Mouse (Mus musculus): ENCODE results near the gene Adora3. TPM values are rescaled to one million over a fixed set of nuclear protein-coding genes. Genes with fewer than 3 reads are reported as not detected.

The Adora3 gene
- polyA plus RNA-seq, 2 experiments, result 0.47 to 0.49 TPM

GRCm38 (mm10) chr3:105899394-105900147 lies 28.9 kb downstream of the Adora3 start:
- Histone ChIP-seq H3K4me3 (ENCODE audit: insufficient read depth in 1 of 2, low read depth in 2 of 2, low read length in 2 of 2) (no peak overlapping the region), H3K4me1 (replicated peaks; ENCODE audit: control insufficient read depth in 2 of 2, insufficient read depth in 2 of 2, low read length in 1 of 2) (peaks cover 0 to 14% of the 10 kb centered on the region in 2 experiments), H3K9ac (replicated peaks) (no peak overlapping the region; the same call in 1 of the 2 replicates), H3K27ac (no peak overlapping the region), H3K36me3 (replicated peaks; ENCODE audit: control insufficient read depth, insufficient read depth, low read depth) (no peaks in the 10 kb centered on the region), H3K9me3 (ENCODE audit: control insufficient read depth, low read length) (no peaks in the 10 kb centered on the region), H3K4me2 (ENCODE audit: low read depth) (no peak overlapping the region), H3K27me3 (ENCODE audit: control insufficient read depth, insufficient read depth, low read length) (no peaks in the 10 kb centered on the region)
- TF ChIP-seq EP300 (IDR thresholded peaks at IDR 0.05; ENCODE audit: low read depth) (no peak), CTCF (IDR thresholded peaks at IDR 0.05; ENCODE audit: low read depth) (peak; percentile 96)
- DNase-seq (ENCODE audit: low read depth in 3 of 3, low spot score in 3 of 3) (peak; percentile 56 to 69 (median 68)), ATAC-seq (ENCODE audit: insufficient read depth) (peak; percentile 51)
- 35% methylated on average over 8 of the region's 8 CpGs for WGBS (ENCODE audit: insufficient replicate concordance)

- no peak for ATAC-seq (ENCODE audit: insufficient read depth)
Observed at GRCm38 (mm10) chr3:105900266-105900665, 29.6 kb downstream of the Adora3 start.

GRCm38 (mm10) chr3:105900716-105901115 lies 30.1 kb downstream of the Adora3 start:
- no peaks in the 10 kb centered on the region for H3K9me3 ChIP-seq (ENCODE audit: control insufficient read depth, low read length)
- TF ChIP-seq CTCF (IDR thresholded peaks at IDR 0.05; ENCODE audit: low read depth), result no peak
- no peak for TF ChIP-seq EP300 (IDR thresholded peaks at IDR 0.05; ENCODE audit: low read depth)
- H3K4me2 ChIP-seq (ENCODE audit: low read depth), result no peak overlapping the region
- H3K4me1 ChIP-seq (replicated peaks; ENCODE audit: control insufficient read depth in 2 of 2, insufficient read depth in 2 of 2, low read length in 1 of 2), result peaks cover 0 to 11% of the 10 kb centered on the region in 2 experiments; a peak in 3 of 4 replicates
- DNase-seq (ENCODE audit: low read depth in 3 of 3, low spot score in 3 of 3) (no peak), ATAC-seq (ENCODE audit: insufficient read depth) (peak; percentile 23; the same call in 1 of the 2 replicates)
- no peak overlapping the region for H3K4me3 ChIP-seq (ENCODE audit: insufficient read depth in 1 of 2, low read depth in 2 of 2, low read length in 2 of 2)
- H3K27ac ChIP-seq, result no peak overlapping the region
- no peak overlapping the region for H3K9ac ChIP-seq (replicated peaks)
- no peaks in the 10 kb centered on the region for H3K36me3 ChIP-seq (replicated peaks; ENCODE audit: control insufficient read depth, insufficient read depth, low read depth)
- WGBS (ENCODE audit: insufficient replicate concordance), result 18% methylated on average over 3 of the region's 3 CpGs
- no peaks in the 10 kb centered on the region for H3K27me3 ChIP-seq (ENCODE audit: control insufficient read depth, insufficient read depth, low read length)

More at GRCm38 (mm10) chr3:105900266-105900665, 29.6 kb downstream of the Adora3 start:
- no peaks in the 10 kb centered on the region for H3K9me3 ChIP-seq (ENCODE audit: control insufficient read depth, low read length)
- no peaks in the 10 kb centered on the region for H3K27me3 ChIP-seq (ENCODE audit: control insufficient read depth, insufficient read depth, low read length)
- H3K27ac ChIP-seq, result no peak overlapping the region
- WGBS (ENCODE audit: insufficient replicate concordance), result 59% methylated on average over 6 of the region's 6 CpGs
- no peak overlapping the region for H3K9ac ChIP-seq (replicated peaks)
- H3K4me2 ChIP-seq (ENCODE audit: low read depth), result no peak overlapping the region
- peaks cover 0 to 12% of the 10 kb centered on the region in 2 experiments; a peak in 3 of 4 replicates for H3K4me1 ChIP-seq (replicated peaks; ENCODE audit: control insufficient read depth in 2 of 2, insufficient read depth in 2 of 2, low read length in 1 of 2)
- TF ChIP-seq EP300 (IDR thresholded peaks at IDR 0.05; ENCODE audit: low read depth) (no peak), CTCF (IDR thresholded peaks at IDR 0.05; ENCODE audit: low read depth) (no peak)
- no peak for DNase-seq (ENCODE audit: low read depth in 3 of 3, low spot score in 3 of 3)
- no peak overlapping the region for H3K4me3 ChIP-seq (ENCODE audit: insufficient read depth in 1 of 2, low read depth in 2 of 2, low read length in 2 of 2)
- no peaks in the 10 kb centered on the region for H3K36me3 ChIP-seq (replicated peaks; ENCODE audit: control insufficient read depth, insufficient read depth, low read depth)

GRCm38 (mm10) chr3:105901468-105901867 lies 30.8 kb downstream of the Adora3 start:
- Histone ChIP-seq H3K4me3 (ENCODE audit: insufficient read depth in 1 of 2, low read depth in 2 of 2, low read length in 2 of 2) (no peak overlapping the region), H3K36me3 (replicated peaks; ENCODE audit: control insufficient read depth, insufficient read depth, low read depth) (no peaks in the 10 kb centered on the region), H3K9ac (replicated peaks) (no peak overlapping the region), H3K4me2 (ENCODE audit: low read depth) (no peak overlapping the region), H3K4me1 (replicated peaks; ENCODE audit: control insufficient read depth in 2 of 2, insufficient read depth in 2 of 2, low read length in 1 of 2) (peaks cover 0 to 11% of the 10 kb centered on the region in 2 experiments; a peak in 3 of 4 replicates), H3K27ac (no peak overlapping the region), H3K27me3 (ENCODE audit: control insufficient read depth, insufficient read depth, low read length) (no peaks in the 10 kb centered on the region), H3K9me3 (ENCODE audit: control insufficient read depth, low read length) (no peaks in the 10 kb centered on the region)
- DNase-seq (ENCODE audit: low read depth in 3 of 3, low spot score in 3 of 3) (no peak), ATAC-seq (ENCODE audit: insufficient read depth) (no peak)
- TF ChIP-seq CTCF (IDR thresholded peaks at IDR 0.05; ENCODE audit: low read depth) (no peak), EP300 (IDR thresholded peaks at IDR 0.05; ENCODE audit: low read depth) (no peak)
- 63% methylated on average over 4 of the region's 4 CpGs for WGBS (ENCODE audit: insufficient replicate concordance)

- Histone ChIP-seq H3K4me1 (replicated peaks; ENCODE audit: control insufficient read depth in 2 of 2, insufficient read depth in 2 of 2, low read length in 1 of 2) (peaks cover 0 to 11% of the 10 kb centered on the region in 2 experiments; a peak in 3 of 4 replicates), H3K9me3 (ENCODE audit: control insufficient read depth, low read length) (no peaks in the 10 kb centered on the region), H3K4me3 (ENCODE audit: insufficient read depth in 1 of 2, low read depth in 2 of 2, low read length in 2 of 2) (no peak overlapping the region), H3K9ac (replicated peaks) (no peak overlapping the region), H3K4me2 (ENCODE audit: low read depth) (no peak overlapping the region), H3K27me3 (ENCODE audit: control insufficient read depth, insufficient read depth, low read length) (no peaks in the 10 kb centered on the region), H3K27ac (no peak overlapping the region), H3K36me3 (replicated peaks; ENCODE audit: control insufficient read depth, insufficient read depth, low read depth) (no peaks in the 10 kb centered on the region)
- TF ChIP-seq EP300 (IDR thresholded peaks at IDR 0.05; ENCODE audit: low read depth) (no peak), CTCF (IDR thresholded peaks at IDR 0.05; ENCODE audit: low read depth) (no peak)
- DNase-seq (ENCODE audit: low read depth in 3 of 3, low spot score in 3 of 3) (no peak), ATAC-seq (ENCODE audit: insufficient read depth) (no peak)
- WGBS (ENCODE audit: insufficient replicate concordance), result 20% methylated on average over 4 of the region's 4 CpGs
Observed at GRCm38 (mm10) chr3:105904213-105904612, 33.6 kb downstream of the Adora3 start.

Data from liver, embryonic 14.5 days (tissue).